Mouse (Mus musculus): ENCODE results near the gene Sac3d1. TPM values are rescaled to one million over a fixed set of nuclear protein-coding genes. Genes with fewer than 3 reads are reported as not detected.

Sac3d1 gene
- polyA plus RNA-seq (2012; rRNA removed): 30.4 and 46.7 TPM in 2 replicates

DNA sequence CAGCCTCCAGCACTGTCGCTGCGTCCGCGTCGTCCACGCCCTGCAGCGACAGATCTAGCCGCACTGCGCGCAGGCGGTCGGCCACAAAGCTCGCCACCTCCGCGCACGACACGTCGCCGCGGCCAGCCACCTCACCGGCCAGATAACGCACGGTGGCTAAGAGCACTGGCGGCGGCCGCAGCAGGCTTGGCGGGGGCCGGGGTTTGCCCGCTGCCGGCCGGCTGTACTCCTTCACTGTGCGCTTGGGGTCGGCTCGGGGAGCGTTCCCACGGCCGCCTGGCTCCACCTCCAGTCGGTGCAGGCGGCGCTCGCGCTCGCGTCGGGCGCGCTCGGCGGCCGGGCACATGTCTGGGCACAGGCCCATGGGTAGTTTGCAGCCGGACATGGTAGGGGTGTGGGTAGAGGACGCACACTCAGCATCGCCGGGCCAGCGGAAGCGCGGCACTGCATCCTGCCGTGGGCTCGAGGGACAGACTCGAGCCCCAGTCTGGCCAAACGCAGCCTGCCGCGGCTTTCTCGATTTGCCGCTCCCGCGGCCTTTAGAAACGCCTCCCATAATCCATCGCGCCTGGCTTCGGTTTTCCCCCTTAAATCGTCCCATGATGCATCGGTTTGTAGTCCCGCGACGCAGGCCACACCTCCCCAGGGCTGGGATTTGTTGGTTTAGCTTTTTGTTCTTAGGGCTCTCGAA is at the start of gene Sac3d1:
Gene Sac3d1, minus strand, starts transcription at position 665 of the 691 bp plus-strand sequence.
- DNase-seq (ENCODE audit: low read depth in 1 of 2, low spot score in 2 of 2): peak; percentile 81 to 88
- H3K36me3 ChIP-seq (ENCODE audit: control insufficient read depth, insufficient read depth, low read length): peaks cover 17% of the 10 kb centered on the region
- peak within 1 kb of the TSS; percentile 87 for H3K4me3 ChIP-seq (ENCODE audit: extremely low read depth, insufficient read depth, insufficient read length)
- WGBS: under 1% methylated on average over 77 of the region's 77 CpGs
- no peak for TF ChIP-seq CTCF (IDR thresholded peaks at IDR 0.05; ENCODE audit: extremely low read depth, insufficient read depth, insufficient read length, insufficient replicate concordance)
- peak; percentile 38 for TF ChIP-seq POLR2A (IDR thresholded peaks at IDR 0.05; ENCODE audit: low read depth, low read length)
- H3K4me1 ChIP-seq (ENCODE audit: control insufficient read depth, insufficient read depth, insufficient read length): no peaks in the 10 kb centered on the region; the same call in 1 of the 2 replicates
- H3K27ac ChIP-seq (ENCODE audit: insufficient read depth, low read length): peak within 1 kb of the TSS; percentile 95
- no peaks in the 10 kb centered on the region for H3K27me3 ChIP-seq (ENCODE audit: control insufficient read depth, insufficient read depth, low read length)

DNA sequence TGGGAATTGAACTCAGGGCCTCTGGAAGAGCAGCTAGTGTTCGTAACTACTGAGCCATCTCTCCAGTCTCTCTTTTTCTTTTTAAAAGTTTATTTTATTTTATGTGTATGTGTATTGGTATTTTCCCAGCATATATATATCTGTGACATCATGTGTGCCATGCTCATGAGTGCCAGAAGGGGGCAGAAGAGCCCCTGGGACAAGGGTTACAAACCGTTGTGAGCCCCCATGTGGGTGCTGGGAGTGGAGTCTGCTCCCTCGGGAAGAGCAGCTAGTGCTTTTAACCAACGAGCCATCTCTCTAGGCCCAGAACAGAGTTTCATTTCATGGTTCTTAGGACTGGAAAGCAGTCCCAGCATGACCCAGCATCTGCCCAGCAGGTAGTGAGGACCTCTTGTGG is 48.3 kb upstream of the Sac3d1 start:
- Histone ChIP-seq H3K27me3 (ENCODE audit: control insufficient read depth, insufficient read depth, low read length) (no peaks in the 10 kb centered on the region), H3K4me1 (ENCODE audit: control insufficient read depth, insufficient read depth, insufficient read length) (no peaks in the 10 kb centered on the region), H3K36me3 (ENCODE audit: control insufficient read depth, insufficient read depth, low read length) (no peaks in the 10 kb centered on the region), H3K27ac (ENCODE audit: insufficient read depth, low read length) (no peak overlapping the region), H3K4me3 (ENCODE audit: extremely low read depth, insufficient read depth, insufficient read length) (no peak overlapping the region)
- DNase-seq (ENCODE audit: low read depth in 1 of 2, low spot score in 2 of 2): no peak
- no peak for TF ChIP-seq CTCF (IDR thresholded peaks at IDR 0.05; ENCODE audit: extremely low read depth, insufficient read depth, insufficient read length, insufficient replicate concordance)
- 83% methylated on average over 4 of the region's 4 CpGs for WGBS

DNA sequence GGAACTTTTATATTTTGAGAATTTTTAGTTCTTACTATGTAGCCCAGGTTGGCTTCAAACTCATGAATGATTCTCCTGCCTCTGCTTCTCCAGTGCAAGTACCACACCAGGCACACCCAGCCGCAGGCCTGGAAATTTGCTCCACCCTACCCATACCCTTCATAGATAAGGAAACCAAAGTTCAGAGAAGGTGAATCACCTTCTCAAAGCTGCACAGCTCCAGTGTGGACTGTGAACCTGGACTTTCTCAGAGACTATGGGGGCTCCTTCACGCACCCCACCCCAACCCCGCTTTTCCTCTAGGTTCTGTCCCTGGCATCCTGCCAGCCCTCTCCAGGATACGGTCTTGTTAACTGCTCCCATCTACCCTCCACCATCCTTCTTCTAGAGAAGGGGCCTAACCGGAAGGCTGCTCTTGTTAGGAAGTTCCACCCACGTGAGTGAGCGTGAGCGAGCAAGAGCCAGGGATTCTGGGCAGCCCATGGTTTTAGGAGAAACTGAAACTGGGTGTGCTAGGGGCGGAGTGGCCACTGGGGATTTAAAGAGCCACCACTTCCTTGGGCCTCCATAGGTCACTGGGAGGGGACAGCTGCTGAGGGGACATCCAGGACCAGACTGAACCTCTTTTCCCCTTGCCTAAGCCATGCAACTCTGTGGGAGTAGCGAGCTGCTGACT is 45.6 kb upstream of the Sac3d1 start:
- Histone ChIP-seq H3K4me1 (ENCODE audit: control insufficient read depth, insufficient read depth, insufficient read length) (no peaks in the 10 kb centered on the region), H3K27me3 (ENCODE audit: control insufficient read depth, insufficient read depth, low read length) (no peaks in the 10 kb centered on the region), H3K36me3 (ENCODE audit: control insufficient read depth, insufficient read depth, low read length) (no peaks in the 10 kb centered on the region), H3K4me3 (ENCODE audit: extremely low read depth, insufficient read depth, insufficient read length) (peak overlapping the region; percentile 49), H3K27ac (ENCODE audit: insufficient read depth, low read length) (peak overlapping the region; percentile 48; the same call in 1 of the 2 replicates)
- DNase-seq (ENCODE audit: low read depth in 1 of 2, low spot score in 2 of 2): peak in 1 of 2 experiments; percentile 4
- WGBS: 59% methylated on average over 10 of the region's 10 CpGs
- no peak for TF ChIP-seq POLR2A (IDR thresholded peaks at IDR 0.05; ENCODE audit: low read depth, low read length)
- no peak for TF ChIP-seq CTCF (IDR thresholded peaks at IDR 0.05; ENCODE audit: extremely low read depth, insufficient read depth, insufficient read length, insufficient replicate concordance)

DNA sequence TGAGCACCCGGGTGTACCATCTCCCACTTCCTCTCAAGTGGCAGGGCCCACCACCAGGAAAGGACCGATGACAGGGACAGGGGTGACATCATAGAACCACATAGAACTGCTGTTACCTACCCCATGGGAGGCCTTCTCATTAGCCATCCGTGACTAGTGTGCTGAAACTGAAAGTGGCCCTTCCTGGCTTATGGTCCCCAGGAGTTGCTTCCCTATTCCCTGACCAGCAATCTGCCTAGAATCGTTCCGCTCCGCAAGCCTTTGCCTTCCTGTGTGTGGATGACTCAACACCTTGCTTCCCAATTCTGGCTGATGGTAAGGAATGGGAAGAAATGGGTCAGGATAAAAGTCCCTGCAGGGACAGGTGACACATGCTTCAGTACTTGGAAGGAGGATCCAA is 38.8 kb upstream of the Sac3d1 start:
- Histone ChIP-seq H3K27ac (ENCODE audit: insufficient read depth, low read length) (no peak overlapping the region), H3K36me3 (ENCODE audit: control insufficient read depth, insufficient read depth, low read length) (no peaks in the 10 kb centered on the region), H3K27me3 (ENCODE audit: control insufficient read depth, insufficient read depth, low read length) (no peaks in the 10 kb centered on the region), H3K4me3 (ENCODE audit: extremely low read depth, insufficient read depth, insufficient read length) (no peak overlapping the region), H3K4me1 (ENCODE audit: control insufficient read depth, insufficient read depth, insufficient read length) (peaks cover 3% of the 10 kb centered on the region; the same call in 1 of the 2 replicates)
- 18% methylated on average over 6 of the region's 6 CpGs for WGBS
- TF ChIP-seq CTCF (IDR thresholded peaks at IDR 0.05; ENCODE audit: extremely low read depth, insufficient read depth, insufficient read length, insufficient replicate concordance): no peak
- no peak for TF ChIP-seq POLR2A (IDR thresholded peaks at IDR 0.05; ENCODE audit: low read depth, low read length)
- DNase-seq (ENCODE audit: low read depth in 1 of 2, low spot score in 2 of 2): peak in 1 of 2 experiments; percentile 15

DNA sequence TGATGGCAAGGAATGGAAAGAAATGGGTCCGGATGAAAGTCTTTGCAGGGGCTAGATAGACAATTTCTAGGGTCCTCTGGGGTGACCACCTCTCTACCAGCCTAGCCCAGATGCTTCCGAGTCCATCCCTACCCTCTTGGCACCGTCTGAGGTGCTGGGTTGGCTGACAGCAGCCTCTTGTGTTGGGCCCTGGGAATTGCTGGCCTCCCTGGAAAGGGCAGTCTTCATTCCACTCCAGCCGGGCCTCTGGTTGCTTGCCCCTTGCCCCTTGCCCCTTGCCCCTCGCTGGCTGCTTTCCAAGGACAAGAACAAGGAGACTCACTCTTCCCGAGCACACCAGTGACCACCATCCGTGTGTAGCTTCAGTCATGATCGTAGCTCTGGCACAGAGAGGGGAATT is 37.9 kb upstream of the Sac3d1 start:
- no peak overlapping the region for H3K27ac ChIP-seq (ENCODE audit: insufficient read depth, low read length)
- DNase-seq (ENCODE audit: low read depth in 1 of 2, low spot score in 2 of 2): no peak
- WGBS: 89% methylated on average over 8 of the region's 8 CpGs
- peaks cover 3% of the 10 kb centered on the region; the same call in 1 of the 2 replicates for H3K4me1 ChIP-seq (ENCODE audit: control insufficient read depth, insufficient read depth, insufficient read length)
- TF ChIP-seq POLR2A (IDR thresholded peaks at IDR 0.05; ENCODE audit: low read depth, low read length): no peak
- no peaks in the 10 kb centered on the region for H3K27me3 ChIP-seq (ENCODE audit: control insufficient read depth, insufficient read depth, low read length)
- H3K36me3 ChIP-seq (ENCODE audit: control insufficient read depth, insufficient read depth, low read length): no peaks in the 10 kb centered on the region
- no peak overlapping the region for H3K4me3 ChIP-seq (ENCODE audit: extremely low read depth, insufficient read depth, insufficient read length)

DNA sequence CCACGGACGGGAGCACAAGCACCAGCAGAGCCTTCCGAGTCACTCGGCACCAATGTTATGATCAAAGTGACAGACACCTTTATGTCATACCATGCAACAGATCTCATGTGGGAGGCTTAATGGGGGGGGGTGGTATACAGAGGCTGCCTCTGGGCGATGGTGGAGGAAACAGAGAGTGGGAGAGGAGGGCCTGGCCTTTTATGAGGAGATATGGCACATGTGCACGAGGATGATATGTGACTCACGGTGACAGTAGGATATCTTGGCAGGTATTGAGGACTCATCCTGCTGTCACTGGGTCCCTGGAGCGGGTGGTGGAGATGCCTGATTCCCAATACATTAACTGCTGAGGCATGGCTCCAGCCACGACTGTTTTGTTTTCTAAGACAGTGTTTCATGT is 36.7 kb upstream of the Sac3d1 start:
- Histone ChIP-seq H3K36me3 (ENCODE audit: control insufficient read depth, insufficient read depth, low read length) (no peaks in the 10 kb centered on the region), H3K4me1 (ENCODE audit: control insufficient read depth, insufficient read depth, insufficient read length) (peaks cover 3% of the 10 kb centered on the region; the same call in 1 of the 2 replicates), H3K27ac (ENCODE audit: insufficient read depth, low read length) (no peak overlapping the region), H3K4me3 (ENCODE audit: extremely low read depth, insufficient read depth, insufficient read length) (no peak overlapping the region), H3K27me3 (ENCODE audit: control insufficient read depth, insufficient read depth, low read length) (no peaks in the 10 kb centered on the region)
- TF ChIP-seq CTCF (IDR thresholded peaks at IDR 0.05; ENCODE audit: extremely low read depth, insufficient read depth, insufficient read length, insufficient replicate concordance) (no peak), POLR2A (IDR thresholded peaks at IDR 0.05; ENCODE audit: low read depth, low read length) (no peak)
- 85% methylated on average over 9 of the region's 9 CpGs for WGBS
- no peak for DNase-seq (ENCODE audit: low read depth in 1 of 2, low spot score in 2 of 2)

DNA sequence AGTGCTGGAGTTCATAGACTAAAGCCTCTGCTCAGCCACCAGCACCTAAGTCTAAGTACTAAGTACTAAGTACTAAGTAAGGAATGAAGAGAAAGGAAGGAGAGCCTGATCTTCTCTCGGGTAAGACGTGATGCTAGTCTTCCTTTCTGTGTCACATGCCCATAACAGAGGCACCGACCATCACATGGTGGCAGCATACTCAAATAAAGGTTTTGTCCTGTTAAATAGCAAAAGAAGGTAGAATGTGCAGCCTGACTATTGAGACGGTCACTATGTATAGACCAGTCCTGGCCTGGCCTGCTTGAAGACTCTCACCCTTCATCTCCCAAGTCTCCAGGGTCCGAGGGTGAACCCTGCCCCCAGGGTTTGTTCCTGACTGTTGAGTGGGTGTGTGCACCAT is 26.4 kb upstream of the Sac3d1 start:
- Histone ChIP-seq H3K27ac (ENCODE audit: insufficient read depth, low read length) (no peak overlapping the region), H3K36me3 (ENCODE audit: control insufficient read depth, insufficient read depth, low read length) (no peaks in the 10 kb centered on the region), H3K4me1 (ENCODE audit: control insufficient read depth, insufficient read depth, insufficient read length) (no peaks in the 10 kb centered on the region), H3K4me3 (ENCODE audit: extremely low read depth, insufficient read depth, insufficient read length) (no peak overlapping the region), H3K27me3 (ENCODE audit: control insufficient read depth, insufficient read depth, low read length) (no peaks in the 10 kb centered on the region)
- 73% methylated on average over 5 of the region's 5 CpGs for WGBS
- TF ChIP-seq CTCF (IDR thresholded peaks at IDR 0.05; ENCODE audit: extremely low read depth, insufficient read depth, insufficient read length, insufficient replicate concordance): no peak
- no peak for TF ChIP-seq POLR2A (IDR thresholded peaks at IDR 0.05; ENCODE audit: low read depth, low read length)
- no peak for DNase-seq (ENCODE audit: low read depth in 1 of 2, low spot score in 2 of 2)

Measured in spleen, adult 2 months (tissue).